Mouse (Mus musculus) common myeloid progenitor, adult 5-6 weeks (primary cell): Measurements from ENCODE around the gene Cox15. TPM values are rescaled to one million over a fixed set of nuclear protein-coding genes. Genes with fewer than 3 reads are reported as not detected.

Experiments used
- ATAC-seq: replicated peaks from 2 replicates; pipeline ENCODE4 v1.8.0; 2016; ENCODE audit warnings: low read depth, mild to moderate bottlenecking, moderate TSS enrichment, inconsistent platforms; ENCODE audit not compliant: poor library complexity, severe bottlenecking
- total RNA-seq: library from RNA; stranded (forward); fragments of 200-1000, 187-1606 nt; gene quantifications from 2 replicates; pipeline ENCODE4 v1.2.3, GENCODE M21; 2017

Cox15 gene
- total RNA-seq, 1 experiment from 2014 or later, result 15.5 TPM

GRCm38 (mm10) chr19:43711159-43711916, 41.5 kb downstream of the Cox15 start:
- peak; percentile 82 for ATAC-seq

- no peak for ATAC-seq
Measured at GRCm38 (mm10) chr19:43709317-43709716, 43.5 kb downstream of the Cox15 start.

DNA sequence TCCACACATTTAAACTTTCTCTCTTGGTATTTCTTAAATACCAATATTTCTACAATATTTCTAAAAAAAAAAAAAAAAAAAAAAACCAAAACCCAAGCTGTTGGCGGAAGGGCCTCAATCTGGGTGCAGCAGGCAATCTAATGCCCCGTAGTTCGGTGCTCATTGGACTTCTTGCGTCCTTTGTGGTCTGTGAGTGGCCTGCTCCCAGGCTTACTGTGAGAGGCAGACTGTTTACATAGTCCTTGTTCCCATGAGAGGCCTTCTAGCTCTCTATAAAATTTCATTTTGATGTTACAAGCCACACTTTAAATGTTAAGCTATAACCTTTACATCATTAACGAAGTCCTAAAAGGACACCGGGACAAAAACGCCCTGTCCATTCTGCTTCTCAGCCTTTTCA, 44.6 kb downstream of the Cox15 start:
- ATAC-seq, result no peak

DNA sequence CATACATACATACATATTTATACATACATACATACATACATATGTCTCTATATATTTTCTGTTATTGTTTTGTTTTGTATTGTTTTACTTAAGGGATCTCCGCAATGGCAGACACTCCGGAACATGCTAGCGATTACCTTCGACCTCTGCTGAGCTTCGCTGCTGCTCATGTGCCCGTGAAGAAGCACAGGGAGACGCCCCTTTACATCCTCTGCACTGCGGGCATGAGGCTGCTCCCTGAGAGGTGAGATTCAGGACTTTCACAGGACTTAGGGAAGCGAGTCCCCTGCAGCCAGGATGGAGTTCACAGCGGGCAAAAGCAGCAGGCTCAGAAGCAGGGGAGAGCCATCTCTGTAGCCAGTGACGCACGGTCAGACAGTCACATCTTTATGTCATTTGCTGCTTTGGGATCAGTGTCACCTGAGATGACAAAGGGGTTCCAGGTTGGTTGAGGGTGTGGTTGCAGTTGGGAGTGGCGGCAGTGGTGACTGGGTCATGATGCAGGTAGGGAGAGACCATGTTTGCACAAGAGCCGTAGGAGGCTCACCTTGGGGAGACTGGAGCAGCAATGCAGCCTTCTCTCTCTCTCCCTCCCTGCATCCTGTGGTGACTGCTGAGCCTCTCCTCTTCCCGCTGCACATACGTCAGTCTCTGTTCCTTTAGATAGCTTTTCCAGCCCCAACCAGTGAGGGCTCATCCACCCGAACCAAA, 47.9 kb downstream of the Cox15 start:
- ATAC-seq, result no peak

DNA sequence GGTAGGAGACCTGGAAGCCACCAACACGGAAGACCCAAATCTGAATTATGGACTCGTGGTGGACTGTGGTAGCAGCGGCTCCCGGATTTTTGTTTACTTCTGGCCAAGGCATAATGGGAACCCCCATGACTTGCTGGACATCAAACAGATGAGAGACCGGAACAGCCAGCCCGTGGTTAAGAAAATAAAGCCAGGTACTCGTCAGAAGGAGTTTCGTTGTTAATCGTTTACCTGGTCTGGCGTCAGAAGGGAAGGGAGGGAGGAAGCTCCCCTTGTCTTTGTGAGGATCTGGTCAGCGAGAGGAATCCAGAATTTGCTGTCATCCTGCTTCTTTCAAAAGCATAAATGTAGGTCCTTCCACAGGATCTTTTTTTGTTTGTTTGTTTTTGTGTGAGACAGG, 48.6 kb downstream of the Cox15 start:
- no peak for ATAC-seq

GRCm38 (mm10) chr19:43699763-43700155, 53.0 kb downstream of the Cox15 start:
- no peak for ATAC-seq

DNA sequence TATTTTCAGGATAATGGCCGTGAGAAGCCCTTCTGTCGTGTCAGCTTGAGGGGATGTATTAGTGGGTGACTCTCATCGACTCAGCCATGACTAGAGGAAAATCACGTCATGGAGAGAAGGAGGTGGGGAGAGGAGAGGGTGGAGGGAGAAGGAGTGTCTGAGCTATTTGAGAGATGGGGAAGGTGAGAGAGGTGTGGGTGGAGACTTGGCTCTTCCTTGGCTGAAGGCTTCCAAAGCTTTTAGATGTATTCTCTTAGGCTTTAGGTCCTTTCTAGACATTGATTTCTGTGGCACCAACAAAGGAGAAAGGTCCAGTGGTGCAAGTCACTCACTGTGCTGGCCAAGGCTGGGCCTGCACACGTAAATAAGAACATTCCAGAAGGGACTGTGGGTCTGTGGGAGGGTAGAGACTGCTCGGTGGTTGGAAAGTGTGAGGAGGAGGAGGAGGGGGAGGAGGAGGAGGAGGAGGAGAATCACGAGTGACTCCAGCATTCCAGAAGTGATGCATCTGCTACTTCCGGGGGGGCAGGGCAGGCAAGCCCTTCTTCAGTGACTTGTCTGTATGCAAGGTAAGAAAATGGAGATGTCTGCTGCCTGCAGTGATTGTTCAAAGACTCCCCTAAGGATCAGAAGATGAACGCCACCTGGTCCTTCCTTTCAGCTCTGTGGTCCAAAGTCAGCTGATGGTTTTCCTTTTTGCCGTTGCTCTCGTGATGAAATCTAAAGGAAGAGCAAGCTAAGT, 53.6 kb downstream of the Cox15 start:
- ATAC-seq, result no peak

DNA sequence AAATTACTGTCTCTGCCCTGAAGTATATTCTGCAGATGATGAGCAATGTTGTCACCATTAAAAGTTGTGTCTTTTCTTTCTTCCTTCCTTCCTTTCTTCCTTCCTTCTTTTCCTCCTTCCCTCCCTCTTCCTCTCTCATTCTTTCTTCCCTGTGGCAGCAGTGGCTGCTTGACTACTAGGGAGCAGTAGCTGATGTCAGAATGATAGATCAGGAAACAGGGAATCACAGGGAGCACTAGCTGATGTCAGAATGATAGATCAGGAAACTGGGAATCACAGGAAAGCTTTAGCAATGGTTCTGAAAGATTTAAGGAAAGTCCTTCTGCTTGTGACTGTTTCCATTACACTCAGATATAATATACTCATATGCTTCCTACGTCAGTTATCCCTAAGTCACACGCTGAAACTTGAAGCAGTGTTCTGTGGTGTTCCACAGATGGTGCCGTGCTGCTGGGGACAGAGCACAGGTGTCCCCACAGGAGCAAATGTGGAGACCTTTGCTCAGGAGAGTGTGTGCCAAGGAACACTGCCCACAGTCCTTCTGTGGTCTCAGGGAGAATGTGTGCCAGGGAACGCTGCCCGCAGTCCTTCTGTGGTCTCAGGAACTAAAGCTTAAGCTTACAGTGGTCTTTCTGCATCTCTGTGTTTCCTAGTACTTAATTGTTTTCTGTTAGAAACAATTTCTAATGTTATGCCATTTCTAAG, 55.0 kb downstream of the Cox15 start:
- ATAC-seq, result no peak

- ATAC-seq, result peak; percentile 54
Measured at GRCm38 (mm10) chr19:43695514-43695964, 57.3 kb downstream of the Cox15 start.

DNA sequence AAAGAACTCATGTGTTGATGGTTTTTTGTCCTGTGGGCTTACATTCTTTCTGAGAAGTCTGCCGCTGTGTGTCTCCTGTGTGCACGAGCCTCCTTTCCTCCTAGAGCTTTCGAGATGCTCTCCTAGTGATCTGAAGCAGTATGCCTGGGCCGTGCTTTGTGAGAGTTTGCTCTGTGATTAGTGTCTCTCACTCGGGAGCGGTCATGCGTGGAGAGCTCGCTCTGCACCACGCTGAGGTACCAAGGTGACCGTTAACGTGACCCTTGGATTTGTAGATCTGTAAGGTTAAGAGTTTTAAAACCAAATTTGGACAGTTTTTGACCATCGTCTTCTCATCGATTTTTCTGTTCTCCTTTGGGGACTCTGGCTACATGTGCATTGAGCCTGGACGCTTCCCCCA, 60.0 kb downstream of the Cox15 start:
- ATAC-seq, result no peak

- peak; percentile 98 for ATAC-seq
Measured at GRCm38 (mm10) chr19:43689419-43690246, 63.2 kb downstream of the Cox15 start, which contains the start of gene Entpd7. Entpd7 (plus strand) TSS chr19:43689672.

Other genes starting within 250 kb of the Cox15 start
- gene Got1, start 228.4 kb downstream of the Cox15 start, total RNA-seq, result 18.0 and 20.6 TPM in 2 replicates
- 0.64 and 2.5 TPM in 2 replicates for gene Nkx2-3, start 140.7 kb downstream of the Cox15 start, total RNA-seq
- 32.9 and 38.3 TPM in 2 replicates for gene Slc25a28, start 78.1 kb downstream of the Cox15 start, total RNA-seq
- gene Entpd7, start 63.3 kb downstream of the Cox15 start, total RNA-seq, result 4.8 and 5.2 TPM in 2 replicates
- 51.0 and 58.6 TPM in 2 replicates for gene Cutc, start within 50 bp of the Cox15 start, total RNA-seq
- gene Abcc2, start 29.2 kb upstream of the Cox15 start, total RNA-seq, result 0.15 and 0.37 TPM in 2 replicates
- gene Dnmbp, start 187.2 kb upstream of the Cox15 start, total RNA-seq, result 8.4 and 9.0 TPM in 2 replicates
- gene Cpn1, start 233.6 kb upstream of the Cox15 start, total RNA-seq, result 0.19 TPM in 1 of 2 replicates, not detected in the other